Mouse (Mus musculus) midbrain, embryonic 14.5 days (tissue): Measurements from ENCODE around the gene Spsb4. TPM values are rescaled to one million over a fixed set of nuclear protein-coding genes. Genes with fewer than 3 reads are reported as not detected.
A peak's percentile ranks its signal among the peaks of the same experiment; 100 is the strongest.

Experiments
- ATAC-seq: fragments of 200-750 bp; cut with Nextera tagmentation; 2 replicates; pipeline ENCODE4 v1.8.0; 2017; ENCODE audit warnings: moderate number of reproducible peaks, moderate library complexity; ENCODE audit not compliant: low FRiP score, low TSS enrichment
- DNase-seq: peaks from one replicate; pipeline ENCODE4 v3.0.0-alpha.2; 2015
- H3K27ac ChIP-seq: fragments of 300-500 bp; sonication (generic); replicated peaks from 2 replicates; pipeline ENCODE4 v1.5.1; 2014; ENCODE audit warnings: mild to moderate bottlenecking, low read depth, low read length, moderate library complexity
- H3K27me3 ChIP-seq: fragments of 300-500 bp; sonication (generic); 2 replicates; pipeline ENCODE4 v1.6.1; 2014; ENCODE audit warnings: low read length, control low read depth, mixed read lengths; ENCODE audit not compliant: control insufficient read depth, insufficient read depth
- H3K36me3 ChIP-seq: fragments of 300-500 bp; sonication (generic); 2 replicates; pipeline ENCODE4 v1.6.1; 2014; ENCODE audit warnings: low read length, control low read depth; ENCODE audit not compliant: control insufficient read depth, insufficient read depth
- H3K4me1 ChIP-seq: fragments of 300-500 bp; sonication (generic); 2 replicates; pipeline ENCODE4 v1.6.1; 2014; ENCODE audit warnings: mild to moderate bottlenecking, antibody characterized with exemption, low read length, control low read depth; ENCODE audit not compliant: control insufficient read depth, insufficient read depth
- H3K4me2 ChIP-seq: fragments of 300-500 bp; sonication (generic); 2 replicates; pipeline ENCODE4 v1.6.1; 2014; ENCODE audit warnings: mild to moderate bottlenecking, low read length, moderate library complexity
- H3K4me3 ChIP-seq: fragments of 300-500 bp; sonication (generic); replicated peaks from 2 replicates; pipeline ENCODE4 v1.5.1; 2014; ENCODE audit warnings: low read depth, low read length
- H3K9ac ChIP-seq: fragments of 300-500 bp; sonication (generic); replicated peaks from 2 replicates; pipeline ENCODE4 v1.6.1; 2014; ENCODE audit warnings: mild to moderate bottlenecking, low read length, moderate library complexity
- H3K9me3 ChIP-seq: fragments of 300-500 bp; sonication (generic); 2 replicates; pipeline ENCODE4 v1.6.1; 2016; ENCODE audit warnings: low read length, control low read depth, mixed read lengths; ENCODE audit not compliant: control insufficient read depth
- WGBS: fragments of 180-500 bp; shearing (Covaris S2); extraction: QIAGEN DNeasy Blood & Tissue Kit; methylation state at CpG from one replicate; pipeline ENCODE4 v1.1.7; 2014; 5-methylcytosine and 5-hydroxymethylcytosine counted together
- polyA plus RNA-seq: library from polyadenylated mRNA; unstranded; fragments of >200 nt; fragmentation: Nextera tagmentation; extraction: Ambion mirVana; gene quantifications from 2 replicates; pipeline ENCODE4 v1.2.1, GENCODE M21; 2014

Gene Spsb4
- polyA plus RNA-seq, 1 experiment from 2014 or later, result 38.5 TPM

DNA sequence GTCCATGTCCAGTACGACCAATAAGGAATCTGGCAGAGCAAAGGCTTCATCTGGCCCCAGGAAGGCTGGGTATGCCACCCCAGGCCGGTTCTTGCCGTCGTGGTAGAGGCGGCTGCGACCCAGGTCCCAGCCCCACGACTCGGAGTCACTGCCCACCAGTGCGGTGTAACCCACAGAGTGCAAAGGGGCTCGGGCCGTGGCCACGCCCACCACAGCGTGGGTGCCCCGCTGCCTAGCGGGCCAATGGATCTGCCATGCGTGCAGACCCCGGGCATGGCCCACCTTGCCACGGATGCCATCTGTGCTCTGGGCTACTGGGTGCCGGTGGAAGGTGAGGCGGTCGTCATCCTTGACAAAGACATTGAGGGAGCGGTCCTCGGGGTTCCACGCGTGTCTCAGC lies 22.9 kb downstream of the Spsb4 start:
- Histone ChIP-seq H3K36me3 (peaks cover 7% of the 10 kb centered on the region), H3K4me2 (no peak overlapping the region), H3K27ac (no peak overlapping the region), H3K4me3 (no peak overlapping the region), H3K9me3 (no peaks in the 10 kb centered on the region), H3K27me3 (no peaks in the 10 kb centered on the region), H3K4me1 (peaks cover 21% of the 10 kb centered on the region), H3K9ac (no peak overlapping the region)
- ATAC-seq (no peak; the same call in 1 of the 2 replicates), DNase-seq (no peak)
- WGBS, result 97% methylated on average over 25 of the region's 25 CpGs

DNA sequence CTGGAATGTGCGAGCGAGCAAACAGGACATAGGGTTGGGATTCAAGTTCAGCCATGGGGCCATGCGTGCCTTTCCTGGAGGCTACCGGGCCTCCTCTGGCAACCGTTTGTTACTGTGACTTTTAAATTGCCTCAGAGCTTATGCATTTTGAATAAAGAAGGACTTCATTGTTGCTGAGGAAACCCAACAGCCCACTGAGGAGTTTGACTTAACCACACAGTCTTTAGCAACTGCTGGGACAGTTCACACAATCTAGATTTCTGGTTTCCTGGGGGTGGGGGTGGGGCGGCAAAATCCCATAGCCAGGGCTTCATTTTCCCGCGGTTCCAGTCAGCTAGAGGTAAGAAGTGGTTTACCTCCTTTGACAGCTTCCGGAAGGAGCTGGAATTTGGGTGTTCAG lies 23.9 kb downstream of the Spsb4 start:
- no peak for DNase-seq
- WGBS, result 86% methylated on average over 9 of the region's 9 CpGs
- H3K36me3 ChIP-seq, result peaks cover 7% of the 10 kb centered on the region
- ATAC-seq, result no peak
- no peaks in the 10 kb centered on the region for H3K27me3 ChIP-seq
- no peak overlapping the region for H3K4me2 ChIP-seq
- no peak overlapping the region for H3K27ac ChIP-seq
- H3K9ac ChIP-seq, result no peak overlapping the region
- no peak overlapping the region for H3K4me3 ChIP-seq
- H3K9me3 ChIP-seq, result no peaks in the 10 kb centered on the region
- H3K4me1 ChIP-seq, result peaks cover 31% of the 10 kb centered on the region

DNA sequence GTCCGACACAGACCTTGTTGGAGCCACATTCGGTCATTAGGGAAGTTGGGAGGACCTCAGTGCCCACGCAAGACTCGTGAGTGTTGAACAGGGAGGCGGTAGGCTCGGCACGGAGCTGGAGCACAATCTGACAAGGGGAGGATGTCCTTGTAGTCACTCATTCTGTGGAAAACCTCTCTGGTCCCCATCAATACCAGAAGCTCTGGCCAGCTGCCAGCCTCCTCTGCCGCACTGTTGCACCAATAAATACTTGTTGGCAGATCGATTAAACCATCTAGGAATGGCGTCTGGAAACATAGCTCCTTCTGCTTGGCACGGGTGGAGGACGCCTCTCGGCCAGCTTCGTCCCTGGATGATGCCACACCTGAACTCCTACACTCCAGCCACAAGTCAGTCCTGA lies 27.5 kb downstream of the Spsb4 start:
- Histone ChIP-seq H3K27me3 (no peaks in the 10 kb centered on the region), H3K4me2 (no peak overlapping the region), H3K9ac (no peak overlapping the region), H3K4me3 (no peak overlapping the region), H3K27ac (no peak overlapping the region), H3K4me1 (peaks cover 56% of the 10 kb centered on the region), H3K36me3 (peaks cover 7% of the 10 kb centered on the region), H3K9me3 (no peaks in the 10 kb centered on the region)
- DNase-seq, result no peak
- ATAC-seq, result no peak
- 61% methylated on average over 14 of the region's 14 CpGs for WGBS

- no peaks in the 10 kb centered on the region for H3K27me3 ChIP-seq
- no peaks in the 10 kb centered on the region for H3K9me3 ChIP-seq
- whole genome bisulfite sequencing, result 9% methylated on average over 10 of the region's 10 CpGs
- DNase-seq, result no peak
- no peaks in the 10 kb centered on the region for H3K36me3 ChIP-seq
- H3K4me1 ChIP-seq, result peaks cover 59% of the 10 kb centered on the region
- no peak overlapping the region for H3K4me3 ChIP-seq
- ATAC-seq, result peak; percentile 35; the same call in 1 of the 2 replicates
- 0 out of 2 replicates have a peak overlapping the region, but pooled peaks have one; percentile 26 for H3K27ac ChIP-seq
- no peak overlapping the region for H3K9ac ChIP-seq
- H3K4me2 ChIP-seq, result no peak overlapping the region
Observed at GRCm38 (mm10) chr9:96989389-96989990, 29.2 kb downstream of the Spsb4 start.

DNA sequence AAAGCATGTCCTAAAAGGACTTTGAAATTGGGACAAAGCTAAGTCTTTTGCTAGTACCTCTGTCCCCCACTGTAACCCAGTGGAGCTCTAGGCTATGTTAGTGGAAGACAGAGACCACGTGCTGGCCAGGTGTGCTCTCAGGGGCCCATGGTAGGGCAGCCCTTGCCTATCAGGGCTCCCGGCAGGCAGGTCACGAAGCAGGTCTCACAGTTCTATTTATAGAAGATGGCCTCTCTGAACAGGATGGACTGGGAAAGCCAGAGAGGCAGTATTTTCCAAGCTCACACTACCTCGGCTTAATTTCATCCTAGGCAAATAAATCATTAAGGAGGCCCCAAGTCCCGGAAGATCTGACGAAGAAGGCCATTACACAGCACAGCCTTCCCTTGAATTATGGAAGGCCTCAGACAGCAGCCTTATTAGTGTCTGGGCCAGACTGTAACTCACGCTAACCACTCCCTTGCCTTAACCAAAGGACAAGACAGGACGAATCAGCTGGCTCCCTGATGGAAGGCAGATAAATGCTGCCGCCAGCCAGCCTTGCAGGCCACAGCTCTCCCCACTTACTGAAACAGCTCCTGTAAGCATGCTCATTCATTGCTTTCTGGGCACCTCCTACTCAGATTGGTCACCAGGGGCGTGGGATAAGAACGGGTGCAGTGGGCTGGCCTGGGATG lies 31.7 kb downstream of the Spsb4 start:
- Histone ChIP-seq H3K36me3 (no peaks in the 10 kb centered on the region), H3K4me2 (no peak overlapping the region), H3K27ac (peak overlapping the region; percentile 46), H3K9ac (no peak overlapping the region; the same call in 1 of the 2 replicates), H3K27me3 (no peaks in the 10 kb centered on the region), H3K4me1 (peaks cover 63% of the 10 kb centered on the region), H3K4me3 (no peak overlapping the region), H3K9me3 (no peaks in the 10 kb centered on the region)
- DNase-seq, result no peak
- WGBS, result 49% methylated on average over 11 of the region's 11 CpGs
- no peak for ATAC-seq

DNA sequence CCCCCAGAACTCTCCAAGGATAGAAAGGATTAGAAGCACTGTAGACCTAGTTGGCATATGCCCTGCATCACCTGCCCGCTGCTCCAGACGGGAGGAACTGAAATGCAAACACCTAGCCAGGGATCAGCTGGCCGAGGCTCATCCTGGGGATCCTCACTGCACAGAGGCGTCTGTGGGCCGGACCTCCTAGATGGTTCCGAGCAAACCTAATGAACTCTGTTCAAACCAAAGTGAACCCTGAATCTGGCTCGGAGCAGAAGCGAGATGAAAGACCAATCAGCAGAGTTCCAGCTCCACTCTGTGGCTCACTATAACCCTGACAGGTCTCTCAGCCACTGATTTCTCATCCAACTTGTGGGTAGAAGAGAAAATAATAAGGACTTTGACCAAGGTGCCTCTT lies 34.6 kb downstream of the Spsb4 start:
- 91% methylated on average over 8 of the region's 8 CpGs for WGBS
- Histone ChIP-seq H3K36me3 (no peaks in the 10 kb centered on the region), H3K27ac (no peak overlapping the region), H3K4me1 (peaks cover 64% of the 10 kb centered on the region), H3K4me2 (no peak overlapping the region), H3K27me3 (no peaks in the 10 kb centered on the region), H3K4me3 (no peak overlapping the region), H3K9me3 (no peaks in the 10 kb centered on the region), H3K9ac (no peak overlapping the region)
- DNase-seq (no peak), ATAC-seq (no peak)

- Histone ChIP-seq H3K9ac (no peak overlapping the region), H3K36me3 (no peaks in the 10 kb centered on the region), H3K4me1 (peaks cover 70% of the 10 kb centered on the region), H3K27ac (no peak overlapping the region), H3K27me3 (no peaks in the 10 kb centered on the region), H3K4me3 (no peak overlapping the region), H3K9me3 (no peaks in the 10 kb centered on the region), H3K4me2 (no peak overlapping the region)
- 57% methylated on average over 3 of the region's 3 CpGs for WGBS
- no peak for ATAC-seq
- DNase-seq, result no peak
Observed at GRCm38 (mm10) chr9:96982940-96983339, 35.7 kb downstream of the Spsb4 start.

DNA sequence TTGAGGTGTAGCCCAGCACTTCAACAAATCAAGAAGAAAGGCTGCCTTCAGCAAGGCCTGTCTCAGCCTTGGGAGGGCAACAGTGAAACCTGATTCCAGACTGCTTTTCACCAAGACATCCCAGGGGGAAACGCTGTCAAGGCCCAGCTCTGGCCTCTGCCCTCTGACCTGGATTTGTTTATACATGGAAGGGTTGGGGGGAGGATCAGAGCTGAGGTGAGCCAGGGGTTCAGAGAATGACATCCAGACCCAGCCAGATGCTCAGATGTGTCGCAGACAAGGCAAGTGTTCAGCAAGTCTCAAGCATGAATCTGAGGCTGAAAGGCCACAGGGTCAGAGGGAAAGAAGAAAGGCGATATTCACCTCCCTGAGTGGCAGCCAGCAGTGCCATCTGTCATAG lies 36.3 kb downstream of the Spsb4 start:
- Histone ChIP-seq H3K4me1 (peaks cover 70% of the 10 kb centered on the region), H3K27me3 (no peaks in the 10 kb centered on the region), H3K9ac (no peak overlapping the region), H3K27ac (no peak overlapping the region), H3K4me3 (no peak overlapping the region), H3K36me3 (no peaks in the 10 kb centered on the region), H3K9me3 (no peaks in the 10 kb centered on the region), H3K4me2 (no peak overlapping the region)
- WGBS, result 19% methylated on average over 3 of the region's 3 CpGs
- DNase-seq (no peak), ATAC-seq (no peak)

- Histone ChIP-seq H3K27ac (peak overlapping the region; percentile 62), H3K9me3 (no peaks in the 10 kb centered on the region), H3K4me3 (no peak overlapping the region), H3K4me2 (no peak overlapping the region), H3K9ac (no peak overlapping the region), H3K27me3 (no peaks in the 10 kb centered on the region), H3K4me1 (peaks cover 68% of the 10 kb centered on the region), H3K36me3 (no peaks in the 10 kb centered on the region)
- WGBS, result 65% methylated on average over 5 of the region's 5 CpGs
- no peak for ATAC-seq
- no peak for DNase-seq
Observed at GRCm38 (mm10) chr9:96981836-96982235, 36.8 kb downstream of the Spsb4 start.
